Mouse (Mus musculus): ENCODE data around the gene Sdf4.

Sdf4 gene

DNA sequence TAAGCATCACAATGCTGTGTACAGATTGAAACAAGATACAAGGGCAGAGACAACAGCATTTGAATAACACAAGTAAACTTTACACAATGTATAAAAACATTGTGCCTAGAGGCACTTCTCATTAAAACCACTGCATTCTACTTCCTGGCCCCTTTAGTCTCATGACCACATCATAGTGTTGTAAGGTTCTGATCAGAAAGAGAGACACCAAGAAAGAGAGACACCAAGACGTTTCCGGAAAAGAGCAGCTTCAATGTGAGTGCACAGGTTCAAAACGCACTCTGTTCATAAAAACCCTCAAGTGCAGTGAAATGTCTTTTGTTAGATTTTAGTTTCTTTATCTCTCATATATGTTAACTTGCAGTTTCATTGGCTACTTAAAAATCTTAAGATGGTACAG, 11.4 kb downstream of the Sdf4 start:
- no peak for DNase-seq (ENCODE audit: low spot score)

DNA sequence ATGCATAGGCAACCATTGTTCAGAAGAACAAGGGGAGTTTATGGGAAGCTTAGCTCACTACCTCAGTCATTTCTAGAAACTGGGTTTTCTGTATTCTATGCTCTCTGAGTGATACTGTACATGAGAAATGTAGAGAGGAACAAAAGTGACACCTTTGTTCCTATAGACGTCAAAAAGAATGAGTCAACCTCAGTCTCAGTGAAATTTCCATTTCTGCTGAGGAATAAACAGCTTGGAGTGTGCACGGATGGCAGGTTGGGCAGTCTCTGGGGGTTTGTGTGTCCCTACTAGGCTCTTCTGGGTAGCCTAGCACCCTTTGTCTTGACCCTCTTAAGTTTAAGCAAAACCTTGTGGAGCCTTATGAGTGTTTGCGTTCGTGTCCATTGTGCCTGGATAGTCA, 15.7 kb downstream of the Sdf4 start:
- no peak for DNase-seq (ENCODE audit: low spot score)

DNA sequence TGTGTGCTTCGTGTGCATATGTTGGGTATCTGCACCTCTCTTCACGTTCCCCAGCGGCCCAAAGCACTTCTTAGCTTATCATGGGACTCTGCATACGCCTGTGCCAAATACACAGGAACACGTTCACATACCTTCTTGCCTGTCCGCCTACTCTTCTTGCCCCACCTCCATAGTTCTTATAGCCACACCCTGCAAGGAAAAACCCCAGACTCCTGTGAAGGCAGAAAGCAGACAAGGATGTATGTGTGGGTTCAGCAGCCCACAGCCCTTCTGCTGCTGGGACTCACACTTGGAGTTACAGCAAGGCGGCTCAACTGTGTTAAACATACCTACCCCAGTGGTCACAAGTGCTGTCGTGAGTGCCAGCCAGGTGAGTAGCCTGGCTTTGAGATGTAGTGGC, 21.0 kb downstream of the Sdf4 start, which contains the start of gene Tnfrsf4:
Tnfrsf4 (plus strand) TSS at position 207 of the 400 bp plus-strand sequence.
- DNase-seq (ENCODE audit: low spot score) = no peak

GRCm38 (mm10) chr4:156014436-156014835, 21.8 kb downstream of the Sdf4 start:
- no peak for DNase-seq (ENCODE audit: low spot score)

DNA sequence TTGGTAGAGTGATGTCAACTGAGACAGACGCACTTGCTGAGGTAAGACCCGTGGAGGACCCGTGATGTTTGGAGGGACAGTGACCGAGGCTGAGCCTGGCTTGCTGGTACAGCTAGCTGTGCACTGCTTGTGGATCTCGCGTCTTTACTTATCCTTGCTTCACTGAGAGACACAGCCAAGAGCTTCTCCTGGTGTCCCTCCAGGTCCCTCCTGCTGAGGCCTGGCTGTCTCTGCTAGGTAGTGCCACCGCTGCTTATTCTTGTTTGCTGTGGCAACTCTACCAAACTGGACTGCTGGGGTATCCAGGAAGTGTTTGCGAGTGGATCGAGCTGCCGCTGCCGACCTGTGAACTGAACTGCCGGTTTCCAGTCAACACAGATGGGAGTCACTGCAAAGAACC, 27.1 kb downstream of the Sdf4 start:
- no peak for DNase-seq (ENCODE audit: low spot score)

GRCm38 (mm10) chr4:156021381-156021780, 28.7 kb downstream of the Sdf4 start:
- DNase-seq (ENCODE audit: low spot score) = no peak

DNA sequence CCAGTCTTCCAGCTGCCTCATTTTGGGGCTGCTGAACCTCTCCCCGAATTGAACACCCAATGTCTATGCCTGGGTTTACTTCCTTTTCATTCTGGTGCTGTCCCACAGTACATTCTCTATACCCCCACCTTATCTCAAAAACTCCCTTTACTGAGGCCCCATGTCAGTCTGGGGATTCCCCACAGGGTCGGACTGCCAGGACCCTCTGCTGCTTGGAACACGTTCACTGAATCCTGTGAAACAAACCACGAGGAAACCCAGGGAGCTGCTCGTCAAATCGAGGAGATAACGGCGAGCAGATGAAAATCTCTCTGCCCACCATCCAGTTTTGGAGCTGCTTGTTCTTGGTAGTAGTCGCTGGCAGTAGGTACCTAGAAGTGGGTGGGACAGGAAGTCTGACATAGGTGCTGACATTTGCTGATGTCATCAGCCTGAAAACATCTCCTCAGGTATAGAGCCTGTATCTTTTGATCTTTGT, 29.3 kb downstream of the Sdf4 start:
- DNase-seq (ENCODE audit: low spot score) = no peak

DNA sequence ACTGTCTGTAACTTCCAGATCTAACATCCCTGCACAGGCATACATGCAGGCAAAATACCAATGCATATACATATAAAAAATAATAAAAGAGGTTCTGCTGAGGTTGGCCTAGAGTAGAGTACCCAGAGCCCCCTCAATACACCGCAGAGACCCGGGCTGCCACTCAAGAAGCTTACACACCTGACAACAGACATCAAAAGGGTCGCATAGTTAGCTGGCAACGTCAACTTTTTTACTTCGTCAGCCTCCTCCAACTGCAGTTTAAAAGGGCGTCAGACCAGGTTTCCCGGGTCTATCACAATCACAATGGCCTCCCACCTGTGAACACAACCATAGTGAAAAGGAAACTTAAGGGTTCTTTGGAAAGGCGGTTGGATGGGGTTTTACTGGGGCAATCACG, 30.8 kb downstream of the Sdf4 start:
- DNase-seq (ENCODE audit: low spot score) = no peak

- no peak for DNase-seq (ENCODE audit: low spot score)
Observed at GRCm38 (mm10) chr4:156024184-156024583, 31.5 kb downstream of the Sdf4 start.

GRCm38 (mm10) chr4:156026013-156026412, 33.3 kb downstream of the Sdf4 start, which contains the start of gene Tnfrsf18:
Tnfrsf18 (plus strand) TSS chr4:156026164.
- peak; percentile 56 for DNase-seq (ENCODE audit: low spot score)

- DNase-seq (ENCODE audit: low spot score) = no peak
Observed at GRCm38 (mm10) chr4:156028580-156028979, 35.9 kb downstream of the Sdf4 start.

GRCm38 (mm10) chr4:156030651-156031118, 38.0 kb downstream of the Sdf4 start:
- DNase-seq (ENCODE audit: low spot score) = peak; percentile 40

DNA sequence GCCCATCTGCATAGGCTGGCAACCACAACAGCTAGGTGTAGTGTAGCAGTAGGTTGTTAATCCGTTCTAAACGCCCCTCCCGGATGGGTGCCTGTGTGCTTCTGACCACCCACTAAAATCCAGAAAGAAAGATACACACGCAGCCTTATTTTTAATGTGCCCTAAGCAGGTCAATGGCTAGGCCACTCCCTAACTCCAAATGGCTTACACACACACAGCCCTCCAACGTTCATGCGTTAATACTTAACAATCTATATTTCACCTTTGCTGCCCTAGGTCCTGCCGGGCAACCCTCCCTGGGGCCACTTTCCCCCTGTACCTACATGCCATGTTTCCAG, 38.6 kb downstream of the Sdf4 start:
- DNase-seq (ENCODE audit: low spot score) = no peak

GRCm38 (mm10) chr4:156031593-156032391, 39.1 kb downstream of the Sdf4 start:
- peak; percentile 83 for DNase-seq (ENCODE audit: low spot score)

GRCm38 (mm10) chr4:156032856-156033255, 40.2 kb downstream of the Sdf4 start:
- DNase-seq (ENCODE audit: low spot score) = peak; percentile 42

DNA sequence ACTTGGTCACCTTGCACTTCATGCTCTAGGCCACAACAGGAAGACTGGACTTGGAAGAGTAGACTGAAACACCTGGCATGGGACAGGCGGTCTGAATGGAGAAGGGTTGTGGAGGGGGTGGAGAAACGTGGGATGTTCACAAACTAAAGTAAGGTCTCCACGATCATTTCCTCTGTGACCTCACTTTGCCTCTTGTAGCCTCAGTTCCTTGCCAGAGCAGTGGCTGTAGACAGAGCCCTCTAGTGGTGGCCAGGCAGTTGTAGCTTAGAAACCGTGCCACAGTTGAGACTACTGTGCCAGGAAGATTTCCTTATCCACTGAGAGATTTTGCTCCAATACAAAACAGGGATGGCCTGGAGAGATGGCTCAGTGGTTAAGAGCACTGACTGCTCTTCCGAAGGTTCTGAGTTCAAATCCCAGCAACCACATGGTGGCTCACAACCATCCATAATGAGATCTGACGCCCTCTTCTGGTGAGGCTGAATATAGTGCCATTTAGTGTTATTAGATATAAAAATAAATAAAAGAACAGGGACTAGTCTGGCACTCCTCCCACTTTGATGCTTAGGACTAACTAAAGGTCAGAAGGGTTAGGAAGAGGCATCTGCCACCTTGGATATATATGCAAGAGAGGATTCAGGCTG, 40.9 kb downstream of the Sdf4 start:
- peak; percentile 49 for DNase-seq (ENCODE audit: low spot score)

- DNase-seq (ENCODE audit: low spot score) = no peak
Observed at GRCm38 (mm10) chr4:156034301-156034700, 41.6 kb downstream of the Sdf4 start.

GRCm38 (mm10) chr4:156034901-156035300, 42.2 kb downstream of the Sdf4 start:
- DNase-seq (ENCODE audit: low spot score) = peak; percentile 52

DNA sequence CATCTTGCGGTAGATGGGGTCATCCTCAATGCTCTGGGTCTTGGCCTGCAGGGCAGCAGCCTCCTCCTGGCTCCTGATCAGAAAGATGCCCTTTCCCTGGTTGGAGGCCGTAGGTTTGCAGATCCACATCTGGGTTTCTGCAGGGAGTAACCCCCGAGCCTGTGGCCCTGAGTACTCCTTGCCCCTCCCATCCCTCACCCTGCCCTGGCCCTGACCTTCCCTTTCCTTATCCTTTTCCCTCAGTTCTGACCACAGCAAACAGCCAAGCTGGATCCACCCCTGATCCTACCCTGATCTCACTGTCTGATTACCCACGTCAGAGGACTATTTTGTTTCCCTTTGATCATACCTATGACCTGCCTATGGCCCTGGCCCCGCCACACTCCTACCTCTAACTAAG, 52.1 kb downstream of the Sdf4 start:
- no peak for DNase-seq (ENCODE audit: low spot score)

- DNase-seq (ENCODE audit: low spot score) = no peak
Observed at GRCm38 (mm10) chr4:156049779-156050178, 57.1 kb downstream of the Sdf4 start.

DNA sequence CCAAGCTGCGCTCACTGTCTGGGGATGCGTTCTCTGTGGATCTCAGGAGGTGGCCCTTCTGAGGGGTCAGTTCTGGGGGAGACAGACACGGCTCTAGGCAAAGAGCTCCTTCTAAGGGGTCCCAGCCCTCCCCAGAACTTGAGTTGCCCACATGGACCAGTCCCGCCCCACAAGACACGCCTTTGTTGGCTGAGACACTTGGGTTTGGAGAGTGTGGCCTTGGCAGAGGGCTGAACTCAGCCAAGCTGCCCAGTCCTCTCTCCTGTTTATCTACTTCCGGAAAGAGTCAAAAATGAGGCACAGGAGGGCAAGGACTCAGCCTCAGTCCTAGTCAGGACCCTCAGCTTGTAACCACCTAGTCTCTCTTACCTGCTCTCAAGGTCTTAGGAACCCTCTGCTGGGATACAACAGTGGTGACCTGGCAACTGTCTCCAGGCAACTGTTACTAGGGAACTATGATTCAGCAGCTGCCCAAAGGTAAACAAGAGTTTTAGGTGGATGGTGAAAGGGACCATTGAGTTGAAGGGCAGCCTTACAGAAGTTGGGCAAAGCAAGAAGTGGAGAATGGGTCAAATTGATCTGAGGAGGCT, 57.8 kb downstream of the Sdf4 start:
- no peak for DNase-seq (ENCODE audit: low spot score)

- DNase-seq (ENCODE audit: low spot score) = no peak
Observed at GRCm38 (mm10) chr4:156053113-156053512, 60.4 kb downstream of the Sdf4 start.

- DNase-seq (ENCODE audit: low spot score) = no peak
Observed at GRCm38 (mm10) chr4:156054130-156054529, 61.5 kb downstream of the Sdf4 start.
